Mouse (Mus musculus): Measurements from ENCODE around the gene Krtap10-4.

DNA sequence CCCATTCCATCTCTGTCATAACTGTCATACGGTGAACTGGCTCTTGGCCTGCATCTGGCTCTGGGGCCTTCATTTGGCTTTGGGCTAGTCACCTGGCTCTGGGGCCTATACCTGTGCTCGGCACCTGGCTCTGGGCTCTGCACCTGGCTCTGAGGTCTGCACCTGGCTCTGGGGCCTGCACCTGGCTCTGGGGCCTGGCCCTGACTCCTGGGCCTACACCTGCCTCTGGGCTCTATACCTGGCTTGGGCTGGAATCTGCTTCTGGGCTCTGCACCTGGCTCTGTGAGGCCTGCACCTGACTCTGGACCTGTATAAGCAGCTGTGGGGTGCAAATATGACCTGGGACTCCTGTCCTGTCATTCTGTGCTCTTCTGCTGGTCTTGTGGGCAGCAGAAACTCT, 20.6 kb upstream of the Krtap10-4 start:
- TF ChIP-seq CTCF (IDR thresholded peaks at IDR 0.05; ENCODE audit: low read depth) = no peak
- TF ChIP-seq EP300 (optimal IDR thresholded peaks at IDR 0.05) = no peak
